Mouse (Mus musculus) olfactory bulb, adult 2 months (tissue): ENCODE measurements around the gene Fam78a. TPM values are rescaled to one million over a fixed set of nuclear protein-coding genes. Genes with fewer than 3 reads are reported as not detected.

ENCODE experiments used
- H3K27ac ChIP-seq: fragments of 200-500 bp; 2 replicates; pipeline ENCODE4 v1.5.1; 2012; ENCODE audit warnings: low read depth, low read length; ENCODE audit not compliant: insufficient read depth
- H3K4me1 ChIP-seq: fragments of 200-500 bp; 2 replicates; pipeline ENCODE4 v1.6.1; 2012; ENCODE audit warnings: low read length; ENCODE audit not compliant: control insufficient read depth, insufficient read depth
- H3K4me3 ChIP-seq: fragments of 200-500 bp; 2 replicates; pipeline ENCODE4 v1.5.1; 2012; ENCODE audit warnings: mild to moderate bottlenecking, low read depth, low read length, moderate library complexity; ENCODE audit not compliant: insufficient read depth
- CTCF ChIP-seq: fragments of 200-500 bp; IDR thresholded peaks from 2 replicates; pipeline ENCODE4 v1.5.1; 2012; ENCODE audit warnings: low read depth, mild to moderate bottlenecking, low read length, moderate library complexity; ENCODE audit not compliant: insufficient read depth
- POLR2A ChIP-seq: fragments of 200-500 bp; IDR thresholded peaks from 2 replicates; pipeline ENCODE4 v1.6.1; 2012; ENCODE audit warnings: mild to moderate bottlenecking, low read depth, low read length, moderate library complexity; ENCODE audit not compliant: insufficient read depth
- WGBS: fragments of 180-500 bp; shearing (Covaris S2); methylation state at CpG from one replicate; pipeline ENCODE4 v1.1.7; 2018; 5-methylcytosine and 5-hydroxymethylcytosine counted together
- polyA plus RNA-seq: library from polyadenylated mRNA; stranded (reverse); fragments of >200 nt; gene quantifications from 2 replicates; pipeline ENCODE4 v1.2.4, GENCODE M21; 2012; ENCODE audit warnings: low replicate concordance; ENCODE audit not compliant: missing spikeins, insufficient read depth, insufficient read length

Fam78a gene
- polyA plus RNA-seq, 1 experiment, result not detected

- Histone ChIP-seq H3K4me1 (peaks cover 11% of the 10 kb centered on the region), H3K4me3 (no peak overlapping the region), H3K27ac (no peak overlapping the region)
- WGBS, result 86% methylated on average over 2 of the region's 2 CpGs
- no peak for TF ChIP-seq POLR2A
- no peak for TF ChIP-seq CTCF
Observed at GRCm38 (mm10) chr2:32090145-32090544, 5.5 kb upstream of the Fam78a start.

GRCm38 (mm10) chr2:32089606-32090005 lies 4.9 kb upstream of the Fam78a start:
- Histone ChIP-seq H3K4me3 (no peak overlapping the region), H3K4me1 (peaks cover 11% of the 10 kb centered on the region), H3K27ac (no peak overlapping the region)
- no peak for TF ChIP-seq POLR2A
- no peak for TF ChIP-seq CTCF
- 83% methylated on average over 3 of the region's 3 CpGs for WGBS

DNA sequence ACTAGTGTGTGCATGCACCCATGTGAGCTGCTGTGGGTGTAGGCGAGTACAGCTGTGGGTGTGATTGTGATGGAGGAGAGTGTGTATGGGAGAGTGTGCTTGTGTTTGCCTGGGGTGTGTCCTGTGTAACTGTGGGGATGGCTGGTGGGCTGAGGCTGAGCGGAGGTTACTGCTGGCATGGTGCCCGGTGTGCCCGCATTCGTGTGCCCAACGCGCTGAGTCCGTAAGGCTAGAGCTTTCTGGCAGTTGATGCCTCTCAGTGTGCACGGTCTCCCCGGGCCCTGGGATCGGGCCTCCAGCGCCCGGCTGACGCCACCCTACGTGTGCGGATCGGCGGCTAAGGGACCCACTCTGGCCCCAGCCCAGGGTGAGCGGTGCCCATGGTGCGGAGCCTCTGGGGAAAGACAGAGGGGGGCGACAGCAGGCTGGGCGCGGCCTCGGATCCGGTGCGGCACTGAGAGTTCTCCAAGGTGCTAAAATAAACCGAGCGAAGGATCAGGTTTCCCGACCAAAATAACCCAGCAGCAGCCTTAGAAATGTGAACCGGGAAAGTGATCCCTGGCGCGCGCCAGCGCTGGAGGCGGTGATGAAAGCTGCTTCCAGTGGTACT lies 3.8 kb upstream of the Fam78a start:
- Histone ChIP-seq H3K4me3 (peak overlapping the region; percentile 31), H3K27ac (no peak overlapping the region), H3K4me1 (peaks cover 14% of the 10 kb centered on the region)
- 4% methylated on average over 35 of the region's 35 CpGs for WGBS
- TF ChIP-seq CTCF, result no peak
- TF ChIP-seq POLR2A, result no peak

DNA sequence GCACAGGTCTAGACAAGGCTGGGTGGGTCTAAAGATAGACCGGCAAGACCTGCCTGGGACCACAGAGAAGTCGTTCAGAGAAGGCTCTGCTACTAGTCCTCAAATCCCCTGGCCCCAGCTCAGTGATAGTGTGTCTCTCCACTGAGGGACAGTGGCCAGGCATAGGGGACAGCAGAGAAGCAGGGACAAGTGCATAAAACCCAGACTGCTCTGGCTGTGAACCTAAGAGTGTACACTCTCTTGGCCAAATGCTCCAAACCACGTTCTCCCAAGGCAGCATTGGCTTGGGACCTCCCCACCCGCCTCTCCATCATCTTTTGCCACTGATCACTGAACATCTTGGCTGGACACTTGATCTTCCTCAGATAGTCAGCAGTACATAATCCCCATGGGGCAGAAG lies 2.9 kb upstream of the Fam78a start:
- Histone ChIP-seq H3K4me1 (peaks cover 19% of the 10 kb centered on the region), H3K4me3 (no peak overlapping the region), H3K27ac (no peak overlapping the region)
- TF ChIP-seq POLR2A (no peak), CTCF (no peak)
- 76% methylated on average over 4 of the region's 4 CpGs for WGBS

- no peak overlapping the region for H3K27ac ChIP-seq
- H3K4me3 ChIP-seq, result no peak overlapping the region
- TF ChIP-seq POLR2A, result no peak
- TF ChIP-seq CTCF, result no peak
- 78% methylated on average over 2 of the region's 2 CpGs for WGBS
- H3K4me1 ChIP-seq, result peaks cover 19% of the 10 kb centered on the region
Observed at GRCm38 (mm10) chr2:32085231-32085630, 574 bp upstream of the Fam78a start.

DNA sequence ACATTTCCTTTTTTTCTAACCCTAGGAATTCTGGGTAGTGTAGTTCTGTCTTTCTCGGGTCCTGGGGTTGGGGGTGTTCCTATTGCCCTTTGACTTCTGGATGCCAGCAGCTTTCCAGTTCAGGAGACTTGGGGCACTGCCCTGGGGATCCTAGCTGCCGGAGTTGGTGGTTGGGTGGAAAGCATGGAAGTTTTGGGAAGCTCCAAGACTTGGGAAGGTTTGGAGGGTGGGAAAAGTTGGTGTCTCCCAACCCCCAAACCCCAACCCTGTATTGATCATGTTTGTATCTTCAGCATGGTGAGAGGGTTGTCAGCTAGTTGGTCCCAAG lies 179 bp upstream of the Fam78a start:
- H3K4me1 ChIP-seq, result peaks cover 19% of the 10 kb centered on the region
- WGBS, result 18% methylated on average over 2 of the region's 2 CpGs
- TF ChIP-seq CTCF, result no peak
- TF ChIP-seq POLR2A, result no peak
- peak overlapping the region; percentile 91 for H3K4me3 ChIP-seq
- H3K27ac ChIP-seq, result no peak overlapping the region

GRCm38 (mm10) chr2:32083159-32084011 lies 1.3 kb downstream of the Fam78a start:
- 1% methylated on average over 88 of the region's 91 CpGs for WGBS
- H3K27ac ChIP-seq, result no peak overlapping the region
- no peak for TF ChIP-seq POLR2A
- no peak for TF ChIP-seq CTCF
- peak overlapping the region; percentile 91 for H3K4me3 ChIP-seq
- H3K4me1 ChIP-seq, result peaks cover 13% of the 10 kb centered on the region

DNA sequence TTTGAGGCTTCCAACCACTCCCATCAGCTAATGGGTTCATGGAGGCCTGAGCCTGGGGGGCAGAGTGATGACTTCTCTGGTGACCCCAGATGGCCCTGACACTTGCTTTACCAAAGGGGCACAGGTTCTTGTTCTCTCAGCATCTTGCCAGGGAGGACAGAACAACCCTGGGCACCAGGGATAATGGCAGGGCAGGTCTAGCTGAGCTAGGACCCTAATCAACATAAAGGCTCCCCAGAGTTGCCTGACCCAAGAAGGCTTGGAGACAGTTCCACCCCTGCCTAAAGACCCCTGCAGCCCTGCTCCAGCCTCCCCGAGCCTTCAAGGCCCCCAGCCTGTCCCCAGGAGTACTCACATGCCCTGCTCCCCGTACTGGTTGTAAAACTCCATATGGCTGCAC lies 2.4 kb downstream of the Fam78a start:
- Histone ChIP-seq H3K4me3 (peak overlapping the region; percentile 3; the same call in 1 of the 2 replicates), H3K4me1 (0 out of 2 replicates have a peak, but pooled peaks cover 8% of the 10 kb centered on the region), H3K27ac (no peak overlapping the region)
- WGBS, result 77% methylated on average over 2 of the region's 2 CpGs
- TF ChIP-seq CTCF, result no peak
- no peak for TF ChIP-seq POLR2A

- Histone ChIP-seq H3K4me1 (0 out of 2 replicates have a peak, but pooled peaks cover 8% of the 10 kb centered on the region), H3K4me3 (no peak overlapping the region; the same call in 1 of the 2 replicates), H3K27ac (no peak overlapping the region)
- no peak for TF ChIP-seq CTCF
- TF ChIP-seq POLR2A, result no peak
- WGBS, result 91% methylated on average over 14 of the region's 14 CpGs
Observed at GRCm38 (mm10) chr2:32081296-32081929, 3.2 kb downstream of the Fam78a start.
